Mouse (Mus musculus) kidney, embryonic 14.5 days (tissue): ENCODE measurements around the gene Hnf1b. TPM values are rescaled to one million over a fixed set of nuclear protein-coding genes. Genes with fewer than 3 reads are reported as not detected.
A peak's percentile ranks its signal among the peaks of the same experiment; 100 is the strongest.

ENCODE experiments used
- ATAC-seq: fragments of 200-750 bp; cut with Nextera tagmentation; 2 replicates; pipeline ENCODE4 v1.8.0; 2017; ENCODE audit warnings: moderate number of reproducible peaks, mild to moderate bottlenecking, moderate TSS enrichment, moderate library complexity; ENCODE audit not compliant: low FRiP score, low TSS enrichment
- H3K27ac ChIP-seq: fragments of 300-500 bp; sonication (generic); 2 replicates; pipeline ENCODE4 v1.5.1; 2014; ENCODE audit warnings: low read depth, mild to moderate bottlenecking, low read length, moderate library complexity, mixed read lengths
- H3K27me3 ChIP-seq: fragments of 300-500 bp; sonication (generic); 2 replicates; pipeline ENCODE4 v1.6.1; 2014; ENCODE audit warnings: mild to moderate bottlenecking, low read length; ENCODE audit not compliant: control insufficient read depth, insufficient read depth
- H3K36me3 ChIP-seq: fragments of 300-500 bp; sonication (generic); 2 replicates; pipeline ENCODE4 v1.6.1; 2014; ENCODE audit warnings: low read length, mixed read lengths; ENCODE audit not compliant: control insufficient read depth, insufficient read depth
- H3K4me1 ChIP-seq: fragments of 300-500 bp; sonication (generic); 2 replicates; pipeline ENCODE4 v1.6.1; 2014; ENCODE audit warnings: low read length, mixed read lengths; ENCODE audit not compliant: control insufficient read depth, insufficient read depth
- H3K4me2 ChIP-seq: fragments of 300-500 bp; sonication (generic); replicated peaks from 2 replicates; pipeline ENCODE4 v1.6.1; 2014; ENCODE audit warnings: low read depth, mild to moderate bottlenecking, low read length
- H3K4me3 ChIP-seq: fragments of 300-500 bp; sonication (generic); 2 replicates; pipeline ENCODE4 v1.5.1; 2014; ENCODE audit warnings: mild to moderate bottlenecking, low read length
- H3K9ac ChIP-seq: fragments of 300-500 bp; sonication (generic); 2 replicates; pipeline ENCODE4 v1.6.1; 2014; ENCODE audit warnings: low read depth, mild to moderate bottlenecking, low read length, moderate library complexity
- H3K9me3 ChIP-seq: fragments of 300-500 bp; sonication (generic); 2 replicates; pipeline ENCODE4 v1.6.1; 2016; ENCODE audit warnings: low read length; ENCODE audit not compliant: control insufficient read depth
- WGBS: fragments of 180-500 bp; shearing (Covaris S2); extraction: QIAGEN DNeasy Blood & Tissue Kit; methylation state at CpG from one replicate; pipeline ENCODE4 v1.1.7; 2014; 5-methylcytosine and 5-hydroxymethylcytosine counted together
- polyA plus RNA-seq: library from polyadenylated mRNA; unstranded; fragments of >200 nt; fragmentation: Nextera tagmentation; extraction: Ambion mirVana; gene quantifications from 2 replicates; pipeline ENCODE4 v1.2.1, GENCODE M21; 2014

Hnf1b gene
- polyA plus RNA-seq = 51.6 and 84.2 TPM in 2 replicates

GRCm38 (mm10) chr11:83849529-83850335, at the start of gene Hnf1b:
Gene Hnf1b (plus strand): TSS chr11:83850063.
- Histone ChIP-seq H3K36me3 (no peaks in the 10 kb centered on the region), H3K9me3 (no peaks in the 10 kb centered on the region), H3K9ac (peak within 1 kb of the TSS; percentile 77), H3K4me1 (no peaks in the 10 kb centered on the region), H3K27ac (peak within 1 kb of the TSS; percentile 91), H3K4me2 (peak within 1 kb of the TSS; percentile 39), H3K27me3 (peaks cover 40% of the 10 kb centered on the region), H3K4me3 (peak within 1 kb of the TSS; percentile 52)
- no peak for ATAC-seq
- 1% methylated on average over 33 of the region's 36 CpGs for WGBS

GRCm38 (mm10) chr11:83802166-83802565, 47.7 kb upstream of the Hnf1b start:
- WGBS = 68% methylated on average over 8 of the region's 8 CpGs
- no peaks in the 10 kb centered on the region for H3K9me3 ChIP-seq
- no peak overlapping the region for H3K9ac ChIP-seq
- H3K27ac ChIP-seq = no peak overlapping the region
- H3K27me3 ChIP-seq = no peaks in the 10 kb centered on the region
- no peak overlapping the region for H3K4me2 ChIP-seq
- ATAC-seq = no peak
- H3K4me1 ChIP-seq = no peaks in the 10 kb centered on the region
- no peaks in the 10 kb centered on the region for H3K36me3 ChIP-seq
- no peak overlapping the region for H3K4me3 ChIP-seq

- Histone ChIP-seq H3K36me3 (no peaks in the 10 kb centered on the region), H3K27ac (no peak overlapping the region), H3K27me3 (no peaks in the 10 kb centered on the region), H3K4me2 (no peak overlapping the region), H3K9me3 (no peaks in the 10 kb centered on the region), H3K4me3 (no peak overlapping the region), H3K9ac (no peak overlapping the region), H3K4me1 (no peaks in the 10 kb centered on the region)
- 0 out of 2 replicates have a peak, but pooled peaks have one; percentile 9 for ATAC-seq
- WGBS = 80% methylated on average over 4 of the region's 4 CpGs
Observed at GRCm38 (mm10) chr11:83802581-83802980, 47.3 kb upstream of the Hnf1b start.

GRCm38 (mm10) chr11:83810441-83810840, 39.4 kb upstream of the Hnf1b start:
- no peak for ATAC-seq
- 64% methylated on average over 8 of the region's 8 CpGs for WGBS
- Histone ChIP-seq H3K9me3 (no peaks in the 10 kb centered on the region), H3K4me2 (no peak overlapping the region), H3K36me3 (no peaks in the 10 kb centered on the region), H3K4me1 (0 out of 2 replicates have a peak, but pooled peaks cover 3% of the 10 kb centered on the region), H3K27me3 (no peaks in the 10 kb centered on the region), H3K27ac (no peak overlapping the region), H3K9ac (no peak overlapping the region), H3K4me3 (no peak overlapping the region)

GRCm38 (mm10) chr11:83815191-83815590, 34.7 kb upstream of the Hnf1b start:
- no peaks in the 10 kb centered on the region for H3K27me3 ChIP-seq
- H3K9me3 ChIP-seq = no peaks in the 10 kb centered on the region
- ATAC-seq = no peak
- H3K4me1 ChIP-seq = 0 out of 2 replicates have a peak, but pooled peaks cover 3% of the 10 kb centered on the region
- H3K9ac ChIP-seq = no peak overlapping the region
- no peak overlapping the region for H3K4me3 ChIP-seq
- no peak overlapping the region for H3K4me2 ChIP-seq
- WGBS = 66% methylated on average over 5 of the region's 5 CpGs
- peak overlapping the region; percentile 47; the same call in 1 of the 2 replicates for H3K27ac ChIP-seq
- no peaks in the 10 kb centered on the region for H3K36me3 ChIP-seq

GRCm38 (mm10) chr11:83815628-83816027, 34.2 kb upstream of the Hnf1b start:
- no peak overlapping the region for H3K9ac ChIP-seq
- no peaks in the 10 kb centered on the region for H3K4me1 ChIP-seq
- H3K4me2 ChIP-seq = no peak overlapping the region
- H3K27me3 ChIP-seq = no peaks in the 10 kb centered on the region
- H3K4me3 ChIP-seq = no peak overlapping the region
- WGBS = 8% methylated on average over 9 of the region's 9 CpGs
- no peak for ATAC-seq
- no peak overlapping the region; the same call in 1 of the 2 replicates for H3K27ac ChIP-seq
- H3K9me3 ChIP-seq = no peaks in the 10 kb centered on the region
- H3K36me3 ChIP-seq = no peaks in the 10 kb centered on the region

- H3K27me3 ChIP-seq = no peaks in the 10 kb centered on the region
- peak overlapping the region; percentile 30 for H3K4me2 ChIP-seq
- no peaks in the 10 kb centered on the region for H3K9me3 ChIP-seq
- ATAC-seq = peak; percentile 56
- H3K9ac ChIP-seq = 0 out of 2 replicates have a peak overlapping the region, but pooled peaks have one; percentile 35
- H3K27ac ChIP-seq = peak overlapping the region; percentile 87
- no peaks in the 10 kb centered on the region for H3K4me1 ChIP-seq
- 67% methylated on average over 6 of the region's 6 CpGs for WGBS
- no peaks in the 10 kb centered on the region for H3K36me3 ChIP-seq
- 0 out of 2 replicates have a peak overlapping the region, but pooled peaks have one; percentile 17 for H3K4me3 ChIP-seq
Observed at GRCm38 (mm10) chr11:83817048-83817447, 32.8 kb upstream of the Hnf1b start.

- Histone ChIP-seq H3K36me3 (no peaks in the 10 kb centered on the region), H3K9ac (0 out of 2 replicates have a peak overlapping the region, but pooled peaks have one; percentile 23), H3K4me2 (peak overlapping the region; percentile 34; the same call in 1 of the 2 replicates), H3K4me1 (no peaks in the 10 kb centered on the region), H3K4me3 (no peak overlapping the region; the same call in 1 of the 2 replicates), H3K27ac (peak overlapping the region; percentile 86), H3K9me3 (no peaks in the 10 kb centered on the region), H3K27me3 (no peaks in the 10 kb centered on the region)
- ATAC-seq = no peak
- WGBS = 58% methylated on average over 4 of the region's 4 CpGs
Observed at GRCm38 (mm10) chr11:83817994-83818393, 31.9 kb upstream of the Hnf1b start.

GRCm38 (mm10) chr11:83818591-83819127, 31.2 kb upstream of the Hnf1b start:
- 36% methylated on average over 9 of the region's 9 CpGs for WGBS
- H3K27ac ChIP-seq = peak overlapping the region; percentile 86; the same call in 1 of the 2 replicates
- ATAC-seq = no peak

More at GRCm38 (mm10) chr11:83818591-83819127, 31.2 kb upstream of the Hnf1b start:
- H3K27me3 ChIP-seq = no peaks in the 10 kb centered on the region
- no peak overlapping the region for H3K4me2 ChIP-seq
- no peak overlapping the region for H3K9ac ChIP-seq
- H3K4me1 ChIP-seq = no peaks in the 10 kb centered on the region
- no peak overlapping the region for H3K4me3 ChIP-seq
- no peaks in the 10 kb centered on the region for H3K36me3 ChIP-seq
- H3K9me3 ChIP-seq = no peaks in the 10 kb centered on the region
